Mouse (Mus musculus) embryo, embryonic 11 days (tissue): ENCODE measurements around the gene Cct5.
A peak's percentile ranks its signal among the peaks of the same experiment; 100 is the strongest.

Source experiments
- DNase-seq: peaks from one replicate; pipeline ENCODE4 v3.0.0-alpha.2; 2015

The Cct5 gene

GRCm38 (mm10) chr15:31563577-31564546 is 37.7 kb downstream of the Cct5 start:
- DNase-seq: peak; percentile 47

GRCm38 (mm10) chr15:31562847-31563246 is 38.8 kb downstream of the Cct5 start:
- DNase-seq: no peak

- DNase-seq: no peak
Observed at GRCm38 (mm10) chr15:31561976-31562375, 39.6 kb downstream of the Cct5 start.

GRCm38 (mm10) chr15:31561390-31561789 is 40.2 kb downstream of the Cct5 start:
- DNase-seq: no peak

- DNase-seq: no peak
Observed at GRCm38 (mm10) chr15:31554855-31555254, 46.7 kb downstream of the Cct5 start.

GRCm38 (mm10) chr15:31550381-31550780 is 51.2 kb downstream of the Cct5 start:
- no peak for DNase-seq

- DNase-seq: no peak
Observed at GRCm38 (mm10) chr15:31547421-31547820, 54.2 kb downstream of the Cct5 start.

- DNase-seq: no peak
Observed at GRCm38 (mm10) chr15:31546291-31546690, 55.3 kb downstream of the Cct5 start.

- no peak for DNase-seq
Observed at GRCm38 (mm10) chr15:31545058-31545457, 56.5 kb downstream of the Cct5 start.

GRCm38 (mm10) chr15:31543246-31543645 is 58.4 kb downstream of the Cct5 start:
- no peak for DNase-seq

GRCm38 (mm10) chr15:31542013-31542958 is 59.3 kb downstream of the Cct5 start:
- peak; percentile 58 for DNase-seq
